Mouse (Mus musculus): Measurements from ENCODE around the gene Olfr1392. TPM values are rescaled to one million over a fixed set of nuclear protein-coding genes. Genes with fewer than 3 reads are reported as not detected.

Olfr1392 gene
- total and polyA plus RNA-seq, 3 experiments, result not detected

- dilution Hi-C loops (cut with MboI; ENCODE audit: extremely low pct_ligation_motif_present, extremely low pct_unique_long_range_greater_than_20kb, low sequenced_read_pairs) (no loop called here), in situ Hi-C loops (cut with MboI; ENCODE audit: low pct_ligation_motif_present, low pct_unique_long_range_greater_than_20kb, low sequenced_read_pairs) (no loop called here)
- Histone ChIP-seq H3K4me3 (replicated peaks in 1 of 3; ENCODE audit: low read depth in 2 of 3, low read length in 2 of 3, poor library complexity in 1 of 3) (peak overlapping the region; percentile 47 to 72 (median 56)), H3K4me2 (ENCODE audit: insufficient read depth, low read depth, poor library complexity, severe bottlenecking) (peak overlapping the region; percentile 55), H3K79me2 (replicated peaks; ENCODE audit: control insufficient read depth, extremely low read depth, insufficient read depth, poor library complexity, severe bottlenecking) (peaks cover 63% of the 10 kb centered on the region), H3K36me3 (replicated peaks in 1 of 2; ENCODE audit: control insufficient read depth in 1 of 2, insufficient read depth in 1 of 2, low read length in 1 of 2) (peaks cover 5 to 19% of the 10 kb centered on the region in 2 experiments), H3K9me3 (replicated peaks; ENCODE audit: low read length) (no peaks in the 10 kb centered on the region), H3K9ac (ENCODE audit: insufficient read depth, low read depth) (peak overlapping the region; percentile 46), H3K27ac (ENCODE audit: insufficient read depth, low read depth) (peak overlapping the region; percentile 99), H3K27me3 (replicated peaks) (no peaks in the 10 kb centered on the region), H3K4me1 (ENCODE audit: control insufficient read depth in 1 of 2, insufficient read depth in 2 of 2) (peaks cover 10 to 62% of the 10 kb centered on the region in 2 experiments)
- no peak for DNase-seq (ENCODE audit: extremely low read depth)
- TF ChIP-seq HCFC1 (IDR thresholded peaks at IDR 0.05; ENCODE audit: low read depth, low read length) (no peak), SIN3A (IDR thresholded peaks at IDR 0.05; ENCODE audit: low read length) (peak; percentile 39), ELF1 (IDR thresholded peaks at IDR 0.05; ENCODE audit: low read depth, low read length) (peak; percentile 24; the same call in 1 of the 2 replicates), POLR2A (IDR thresholded peaks at IDR 0.05; ENCODE audit: low read depth, low read length) (peak; percentile 23; the same call in 1 of the 2 replicates), MAZ (IDR thresholded peaks at IDR 0.05; ENCODE audit: low read depth, low read length) (no peak), ZNF384 (IDR thresholded peaks at IDR 0.05; ENCODE audit: low read depth, low read length) (no peak), USF1 (IDR thresholded peaks at IDR 0.05; ENCODE audit: low read depth, low read length) (peak; percentile 24), CHD2 (IDR thresholded peaks at IDR 0.05; ENCODE audit: low read length) (no peak), MYC (IDR thresholded peaks at IDR 0.05; ENCODE audit: low read depth, low read length) (no peak), E2F4 (IDR thresholded peaks at IDR 0.05; ENCODE audit: insufficient replicate concordance, low read depth, low read length) (no peak), UBTF (IDR thresholded peaks at IDR 0.05; ENCODE audit: low read depth, low read length) (no peak), RAD21 (IDR thresholded peaks at IDR 0.05; ENCODE audit: low read depth, low read length) (no peak), TCF12 (IDR thresholded peaks at IDR 0.05; ENCODE audit: low read depth, low read length) (peak; percentile 34; the same call in 1 of the 2 replicates), ZKSCAN1 (IDR thresholded peaks at IDR 0.05; ENCODE audit: borderline replicate concordance, low read depth, low read length) (no peak), POLR2AphosphoS2 (IDR thresholded peaks at IDR 0.05; ENCODE audit: low read depth, low read length) (no peak), ETS1 (conservative IDR thresholded peaks at IDR 0.05; ENCODE audit: low read depth, low read length) (no peak; the same call in 1 of the 2 replicates), ZMIZ1 (IDR thresholded peaks at IDR 0.05; ENCODE audit: low read depth, low read length) (0 out of 2 replicates have a peak, but pooled peaks have one; percentile 24), MXI1 (IDR thresholded peaks at IDR 0.05; ENCODE audit: low read depth, low read length) (peak; percentile 46), GABPA (IDR thresholded peaks at IDR 0.05; ENCODE audit: insufficient replicate concordance, low read depth, low read length) (no peak), CHD1 (IDR thresholded peaks at IDR 0.05; ENCODE audit: low read depth, low read length) (no peak), SMC3 (IDR thresholded peaks at IDR 0.05; ENCODE audit: low read depth, low read length) (no peak), ZC3H11A (IDR thresholded peaks at IDR 0.05; ENCODE audit: low read depth, low read length) (no peak), MEF2A (IDR thresholded peaks at IDR 0.05; ENCODE audit: borderline replicate concordance, low read depth, low read length) (peak; percentile 48; the same call in 1 of the 2 replicates), EP300 (IDR thresholded peaks at IDR 0.05; ENCODE audit: low read length) (0 out of 2 replicates have a peak, but pooled peaks have one; percentile 35), TBP (conservative IDR thresholded peaks at IDR 0.05; ENCODE audit: low read depth, low read length) (0 out of 2 replicates have a peak, but pooled peaks have one; percentile 16), BHLHE40 (IDR thresholded peaks at IDR 0.05; ENCODE audit: low read depth, low read length) (peak; percentile 57; the same call in 1 of the 2 replicates), MAX (IDR thresholded peaks at IDR 0.05; ENCODE audit: low read length) (no peak; the same call in 1 of the 2 replicates), MAFK (IDR thresholded peaks at IDR 0.05; ENCODE audit: insufficient replicate concordance, low read length) (no peak), JUN (IDR thresholded peaks at IDR 0.05; ENCODE audit: insufficient read depth, low read depth, low read length) (no peak), JUND (conservative IDR thresholded peaks at IDR 0.05; ENCODE audit: low read depth, low read length) (no peak), NELFE (IDR thresholded peaks at IDR 0.05; ENCODE audit: low read depth, low read length) (no peak), RCOR1 (conservative IDR thresholded peaks at IDR 0.05; ENCODE audit: low read depth, low read length) (no peak), PAX5 (IDR thresholded peaks at IDR 0.05; ENCODE audit: low read length) (no peak), NRF1 (IDR thresholded peaks at IDR 0.05; ENCODE audit: low read depth, low read length) (no peak), USF2 (conservative IDR thresholded peaks at IDR 0.05; ENCODE audit: low read depth, low read length) (no peak), IRF4 (IDR thresholded peaks at IDR 0.05; ENCODE audit: low read depth, low read length) (0 out of 2 replicates have a peak, but pooled peaks have one; percentile 36)
These were observed 36.7 kb upstream of the Olfr1392 start for GRCm38 (mm10) chr11:49248226-49248973.
